Mouse (Mus musculus): ENCODE data around the gene Cisd2.

DNA sequence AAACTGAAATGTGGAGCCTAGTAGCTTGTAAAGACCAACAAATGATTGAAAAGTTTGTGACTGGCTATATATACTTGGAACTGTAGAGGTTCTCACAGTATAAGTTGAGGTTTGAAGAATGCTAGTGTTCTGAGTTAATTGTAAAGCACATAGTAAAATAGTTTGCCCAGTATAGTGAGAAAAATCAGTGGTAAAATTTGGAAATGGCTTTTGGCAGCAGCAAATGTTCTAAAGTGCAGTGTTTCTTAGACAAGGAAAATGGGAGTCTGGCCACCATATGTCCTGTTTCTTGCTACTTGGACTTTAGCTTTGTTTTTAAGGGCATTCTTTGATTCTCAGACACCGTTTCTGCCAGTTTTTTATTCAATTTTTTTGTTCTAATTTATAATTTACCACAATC lies 44.7 kb upstream of the Cisd2 start:
- TF ChIP-seq CTCF (IDR thresholded peaks at IDR 0.05; ENCODE audit: insufficient read depth, low read depth, low read length) (no peak), POLR2A (IDR thresholded peaks at IDR 0.05; ENCODE audit: insufficient read depth, low read depth, low read length) (no peak)
